ENCODE assay signal across 28 mouse cellular contexts in the genomic region with DNA sequence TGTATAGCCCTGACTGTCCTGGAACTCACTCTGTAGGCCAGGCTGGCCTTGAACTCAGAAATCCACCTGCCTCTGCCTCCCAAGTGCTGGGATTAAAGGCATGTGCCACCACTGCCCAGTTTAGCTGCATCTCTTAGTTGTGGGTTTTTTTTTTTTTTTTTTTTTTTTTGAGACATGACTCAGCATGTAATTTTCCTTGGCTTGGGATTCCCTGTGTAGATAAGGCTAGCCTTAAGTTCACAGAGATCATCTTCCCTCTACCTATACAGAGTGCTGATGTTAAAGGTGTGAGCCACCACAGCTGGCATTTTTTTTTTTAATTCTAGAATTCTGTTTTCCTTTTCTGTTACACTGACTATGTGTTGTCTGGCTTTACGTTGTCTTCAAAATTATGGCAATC. TPM values are rescaled to one million over a fixed set of nuclear protein-coding genes. Genes with fewer than 3 reads are reported as not detected.
DNase-seq lines count a peak whose midpoint lies in the region; ATAC-seq and TF ChIP-seq lines count a peak whose summit lies in the region.
"Had no signal": no experiment of that assay in that cellular context is flagged by ENCODE, and none has a peak within 500 bp of the region (broad histone marks: within the 10 kb centered on the region; RNA-seq: fewer than 3 reads in every experiment).

No protein-coding gene starts in this region.

- H3K36me3 ChIP-seq in liver, embryonic 12.5 days = peaks cover 96% of the 10 kb centered on the region
- peaks cover 55% of the 10 kb centered on the region for H3K36me3 ChIP-seq in ES-Bruce4 (ENCODE audit: control insufficient read depth, insufficient read depth, low read length, poor library complexity, severe bottlenecking)
- peaks cover 93% of the 10 kb centered on the region for H3K36me3 ChIP-seq in liver, embryonic 15.5 days (replicated peaks)
- peaks cover 36% of the 10 kb centered on the region for H3K36me3 ChIP-seq in thymus, adult 2 months (ENCODE audit: control insufficient read depth, insufficient read depth, low read length)

- intact Hi-C loops in gastrocnemius, adult 2 months (cut with DNase I) = no loop called here

- no peak for TF ChIP-seq CTCF in gastrocnemius, adult 2 months (IDR thresholded peaks at IDR 0.05)
- no peak for TF ChIP-seq CTCF in ES-Bruce4 (IDR thresholded peaks at IDR 0.05; ENCODE audit: low read depth, low read length)
- no peak for TF ChIP-seq CTCF in thymus, adult 2 months (IDR thresholded peaks at IDR 0.05; ENCODE audit: borderline replicate concordance, control insufficient read depth, extremely low read depth, insufficient read depth, low read length, poor library complexity)

- ATAC-seq in liver, embryonic 12.5 days = peak; percentile 53; the same call in 1 of the 2 replicates
- peak; percentile 51; the same call in 1 of the 2 replicates for ATAC-seq in liver, embryonic 15.5 days (ENCODE audit: insufficient read depth)
- ATAC-seq: activated CD4-positive, CD25-positive, alpha-beta regulatory T cell, adult 4 months; forebrain, embryonic 14.5 days; inflammation-experienced regulatory T-cells, adult 6 months had no signal

- H3K27me3 ChIP-seq in liver, embryonic 12.5 days (replicated peaks) = no peaks in the 10 kb centered on the region
- H3K27me3 ChIP-seq in ES-Bruce4 (ENCODE audit: control insufficient read depth, insufficient read depth, low read length, poor library complexity, severe bottlenecking) = no peaks in the 10 kb centered on the region
- no peaks in the 10 kb centered on the region for H3K27me3 ChIP-seq in liver, embryonic 15.5 days
- no peaks in the 10 kb centered on the region for H3K27me3 ChIP-seq in thymus, adult 2 months (ENCODE audit: control insufficient read depth, insufficient read depth, low read length)
- H3K27me3 ChIP-seq: embryonic facial prominence, embryonic 15.5 days; hindbrain, embryonic 15.5 days; limb, embryonic 12.5 days; neural tube, embryonic 13.5 days had no signal

- H3K9ac ChIP-seq in liver, embryonic 12.5 days = no peak overlapping the region
- peak overlapping the region; percentile 9 for H3K9ac ChIP-seq in ES-Bruce4 (ENCODE audit: low read depth, poor library complexity, severe bottlenecking)
- H3K9ac ChIP-seq in liver, embryonic 15.5 days = no peak overlapping the region
- H3K9ac ChIP-seq: embryonic facial prominence, embryonic 15.5 days; hindbrain, embryonic 15.5 days; limb, embryonic 12.5 days; neural tube, embryonic 13.5 days had no signal

- H3K4me2 ChIP-seq in liver, embryonic 12.5 days = peak overlapping the region; percentile 11; the same call in 1 of the 2 replicates
- H3K4me2 ChIP-seq in liver, embryonic 15.5 days = no peak overlapping the region
- H3K4me2 ChIP-seq: embryonic facial prominence, embryonic 15.5 days; hindbrain, embryonic 15.5 days; limb, embryonic 12.5 days; midbrain, embryonic 11.5 days; neural tube, embryonic 13.5 days had no signal

- peaks cover 54% of the 10 kb centered on the region for H3K4me1 ChIP-seq in liver, embryonic 12.5 days
- peaks cover 2% of the 10 kb centered on the region for H3K4me1 ChIP-seq in ES-Bruce4 (ENCODE audit: control insufficient read depth, insufficient read depth, low read length)
- peaks cover 48% of the 10 kb centered on the region for H3K4me1 ChIP-seq in liver, embryonic 15.5 days (replicated peaks)
- H3K4me1 ChIP-seq in thymus, adult 2 months (replicated peaks; ENCODE audit: control insufficient read depth, insufficient read depth, low read length) = 0 out of 2 replicates have a peak, but pooled peaks cover 2% of the 10 kb centered on the region

- peak overlapping the region; percentile 53; the same call in 1 of the 2 replicates for H3K27ac ChIP-seq in gastrocnemius, adult 2 months
- peak overlapping the region; percentile 58; the same call in 1 of the 2 replicates for H3K27ac ChIP-seq in liver, embryonic 12.5 days
- peak overlapping the region; percentile 87 for H3K27ac ChIP-seq in ES-Bruce4 (ENCODE audit: insufficient read depth, low read length)
- peak overlapping the region; percentile 51 for H3K27ac ChIP-seq in liver, embryonic 15.5 days (replicated peaks)
- no peak overlapping the region for H3K27ac ChIP-seq in thymus, adult 2 months (ENCODE audit: control insufficient read depth, insufficient read depth, low read length)
- H3K27ac ChIP-seq: embryonic facial prominence, embryonic 10.5 days; embryonic facial prominence, embryonic 15.5 days; heart, embryonic 10.5 days; hindbrain, embryonic 15.5 days; left cerebral cortex, adult 2 months; limb, embryonic 12.5 days; neural tube, embryonic 13.5 days had no signal

- WGBS in liver, embryonic 12.5 days (ENCODE audit: insufficient replicate concordance) = 86% methylated on average over 1 of the region's 1 CpGs
- 90% methylated on average over 1 of the region's 1 CpGs for WGBS in liver, embryonic 15.5 days (ENCODE audit: insufficient replicate concordance)
- 93% methylated on average over 1 of the region's 1 CpGs for WGBS in thymus, adult 2 months

- TF ChIP-seq POLR2A in ES-Bruce4 (IDR thresholded peaks at IDR 0.05; ENCODE audit: insufficient read depth, low read length) = no peak
- TF ChIP-seq POLR2A in thymus, adult 2 months (IDR thresholded peaks at IDR 0.05; ENCODE audit: control insufficient read depth, extremely low read depth, insufficient read depth, low read length, poor library complexity) = no peak

- no peaks in the 10 kb centered on the region for H3K9me3 ChIP-seq in liver, embryonic 12.5 days (replicated peaks)
- no peaks in the 10 kb centered on the region for H3K9me3 ChIP-seq in ES-Bruce4 (replicated peaks; ENCODE audit: control insufficient read depth, insufficient read depth, low read length, poor library complexity, severe bottlenecking)
- no peaks in the 10 kb centered on the region for H3K9me3 ChIP-seq in liver, embryonic 15.5 days (replicated peaks)
- H3K9me3 ChIP-seq: embryonic facial prominence, embryonic 10.5 days; embryonic facial prominence, embryonic 15.5 days; heart, embryonic 10.5 days; hindbrain, embryonic 15.5 days; limb, embryonic 12.5 days; neural tube, embryonic 13.5 days had no signal

- TF ChIP-seq EP300 in ES-Bruce4 (IDR thresholded peaks at IDR 0.05; ENCODE audit: insufficient read depth, low read depth, low read length) = no peak

- H3K4me3 ChIP-seq in gastrocnemius, adult 2 months = peak overlapping the region; percentile 26; the same call in 1 of the 2 replicates
- no peak overlapping the region for H3K4me3 ChIP-seq in liver, embryonic 12.5 days
- H3K4me3 ChIP-seq in ES-Bruce4 (ENCODE audit: low read depth, low read length) = no peak overlapping the region
- 0 out of 2 replicates have a peak overlapping the region, but pooled peaks have one; percentile 1 for H3K4me3 ChIP-seq in liver, embryonic 15.5 days (replicated peaks)
- no peak overlapping the region for H3K4me3 ChIP-seq in thymus, adult 2 months (ENCODE audit: control insufficient read depth, insufficient read depth, low read length)
- H3K4me3 ChIP-seq: embryonic facial prominence, embryonic 10.5 days; embryonic facial prominence, embryonic 15.5 days; heart, embryonic 10.5 days; hindbrain, embryonic 15.5 days; left cerebral cortex, adult 2 months; limb, embryonic 12.5 days; neural tube, embryonic 13.5 days had no signal

- DNase-seq in gastrocnemius, adult 2 months = no peak
- DNase-seq in gastrocnemius, adult 8-10 months (ENCODE audit: low spot score in 2 of 2) = no peak
- DNase-seq in liver = no peak
- DNase-seq in thymus, adult 2 months = no peak
- DNase-seq in thymus, adult 18-20 months = no peak
- DNase-seq: adrenal gland, adult 2 months; adrenal gland, postnatal 36 days; cerebellum, adult 2 months; cerebellum, postnatal 25 days; kidney, adult 11 months; kidney, postnatal 14 days; lung, adult 18-20 months; lung, postnatal 14 days; thymus, postnatal 14 days had no signal

RNA-seq across cellular contexts. Expression of a gene that starts 7.7 kb away (rescaled TPM):
- 100 to 1,000 TPM in 1 of 2 experiments, 10 to 100 TPM in 1; 80.9 to 111 TPM for total RNA-seq in gastrocnemius, adult 2 months (2021)
- 100 to 1,000 TPM in 2 of 4 experiments, 10 to 100 TPM in 2; 97.6 to 111 (median 103) TPM for total RNA-seq in gastrocnemius, adult 8-10 months (2022)
- polyA plus RNA-seq in liver, embryonic 12.5 days (2016; fragmentation: Nextera tagmentation; extraction: Ambion mirVana) = 23.2 and 23.9 TPM in 2 replicates
- polyA plus RNA-seq in ES-Bruce4 (2011; ENCODE audit: insufficient read depth, insufficient read length, low read depth, missing spikeins) = 63.8 and 65.8 TPM in 2 replicates
- 12.7 and 14.1 TPM in 2 replicates for polyA plus RNA-seq in liver, embryonic 15.5 days (2015; fragmentation: Nextera tagmentation; extraction: Ambion mirVana)
- 28.4 and 29.5 TPM in 2 replicates for polyA plus RNA-seq in thymus, adult 2 months (2012; rRNA removed)

RNA-seq across cellular contexts. Expression of a gene that starts 45.5 kb away (rescaled TPM):
- total RNA-seq in gastrocnemius, adult 2 months (2021) = 10 to 100 TPM; 61.8 to 69.1 TPM
- total RNA-seq in gastrocnemius, adult 8-10 months (2022) = 10 to 100 TPM; 51.1 to 62.5 (median 60.0) TPM
- polyA plus RNA-seq in liver, embryonic 12.5 days (2016; fragmentation: Nextera tagmentation; extraction: Ambion mirVana) = 32.9 and 33.5 TPM in 2 replicates
- 339 and 341 TPM in 2 replicates for polyA plus RNA-seq in ES-Bruce4 (2011; ENCODE audit: insufficient read depth, insufficient read length, low read depth, missing spikeins)
- polyA plus RNA-seq in liver, embryonic 15.5 days (2015; fragmentation: Nextera tagmentation; extraction: Ambion mirVana) = 24.4 and 29.4 TPM in 2 replicates
- 81.7 and 94.8 TPM in 2 replicates for polyA plus RNA-seq in thymus, adult 2 months (2012; rRNA removed)

Comparison
In these comparisons a context has a peak if more than half of its experiments do, and no peak if none do; other contexts are left out.
1. H3K4me3 ChIP-seq: peak in gastrocnemius, adult 2 months (single experiment) and liver, embryonic 15.5 days (single experiment); none in liver, embryonic 12.5 days (single experiment), ES-Bruce4 (single experiment) and thymus, adult 2 months (single experiment).